Mouse (Mus musculus) CD8-positive naive resting alpha-beta T cell, adult 2 months (primary cell): ENCODE data around the gene Med21.
A peak's percentile ranks its signal among the peaks of the same experiment; 100 is the strongest.

ENCODE experiments used
- DNase-seq, 2 experiments: peaks; one replicate each; pipeline ENCODE4 v3.0.0; 2022; ENCODE audit warnings: low read depth in 2 of 2, low spot score in 2 of 2

Med21 gene

GRCm38 (mm10) chr6:146640068-146640965 is 2.0 kb upstream of the Med21 start:
- no peak for DNase-seq

- no peak for DNase-seq
Measured at GRCm38 (mm10) chr6:146640991-146641390, 1.4 kb upstream of the Med21 start.

- DNase-seq: no peak
Measured at GRCm38 (mm10) chr6:146641621-146642210, 631 bp upstream of the Med21 start.

GRCm38 (mm10) chr6:146643184-146643570 is 830 bp downstream of the Med21 start:
- DNase-seq: no peak

- DNase-seq: no peak
Measured at GRCm38 (mm10) chr6:146650013-146650412, 7.7 kb downstream of the Med21 start.

- DNase-seq: no peak
Measured at GRCm38 (mm10) chr6:146651431-146651830, 9.1 kb downstream of the Med21 start.

GRCm38 (mm10) chr6:146653197-146653596 is 10.8 kb downstream of the Med21 start:
- no peak for DNase-seq

GRCm38 (mm10) chr6:146660591-146660990 is 18.2 kb downstream of the Med21 start:
- no peak for DNase-seq

- no peak for DNase-seq
Measured at GRCm38 (mm10) chr6:146661655-146662054, 19.3 kb downstream of the Med21 start.

GRCm38 (mm10) chr6:146662679-146663078 is 20.3 kb downstream of the Med21 start:
- peak; percentile 6 to 33 for DNase-seq

GRCm38 (mm10) chr6:146664116-146664515 is 21.8 kb downstream of the Med21 start:
- no peak for DNase-seq

- no peak for DNase-seq
Measured at GRCm38 (mm10) chr6:146664917-146665316, 22.6 kb downstream of the Med21 start.

- no peak for DNase-seq
Measured at GRCm38 (mm10) chr6:146665408-146665807, 23.1 kb downstream of the Med21 start.

GRCm38 (mm10) chr6:146666811-146667210 is 24.5 kb downstream of the Med21 start:
- no peak for DNase-seq

- DNase-seq: no peak
Measured at GRCm38 (mm10) chr6:146668606-146669005, 26.3 kb downstream of the Med21 start.

GRCm38 (mm10) chr6:146670956-146671855 is 28.9 kb downstream of the Med21 start:
- no peak for DNase-seq

GRCm38 (mm10) chr6:146672106-146672505 is 29.8 kb downstream of the Med21 start:
- DNase-seq: no peak

GRCm38 (mm10) chr6:146673696-146674095 is 31.3 kb downstream of the Med21 start:
- no peak for DNase-seq

GRCm38 (mm10) chr6:146674420-146674819 is 32.1 kb downstream of the Med21 start:
- DNase-seq: no peak

GRCm38 (mm10) chr6:146674881-146675536 is 32.7 kb downstream of the Med21 start:
- DNase-seq: no peak

GRCm38 (mm10) chr6:146676904-146677303 is 34.6 kb downstream of the Med21 start:
- no peak for DNase-seq
